Mouse (Mus musculus): Measurements from ENCODE around the gene Lta. TPM values are rescaled to one million over a fixed set of nuclear protein-coding genes. Genes with fewer than 3 reads are reported as not detected.

Gene Lta
- polyA plus RNA-seq, 1 experiment from 2014 or later, result 0.26 TPM

DNA sequence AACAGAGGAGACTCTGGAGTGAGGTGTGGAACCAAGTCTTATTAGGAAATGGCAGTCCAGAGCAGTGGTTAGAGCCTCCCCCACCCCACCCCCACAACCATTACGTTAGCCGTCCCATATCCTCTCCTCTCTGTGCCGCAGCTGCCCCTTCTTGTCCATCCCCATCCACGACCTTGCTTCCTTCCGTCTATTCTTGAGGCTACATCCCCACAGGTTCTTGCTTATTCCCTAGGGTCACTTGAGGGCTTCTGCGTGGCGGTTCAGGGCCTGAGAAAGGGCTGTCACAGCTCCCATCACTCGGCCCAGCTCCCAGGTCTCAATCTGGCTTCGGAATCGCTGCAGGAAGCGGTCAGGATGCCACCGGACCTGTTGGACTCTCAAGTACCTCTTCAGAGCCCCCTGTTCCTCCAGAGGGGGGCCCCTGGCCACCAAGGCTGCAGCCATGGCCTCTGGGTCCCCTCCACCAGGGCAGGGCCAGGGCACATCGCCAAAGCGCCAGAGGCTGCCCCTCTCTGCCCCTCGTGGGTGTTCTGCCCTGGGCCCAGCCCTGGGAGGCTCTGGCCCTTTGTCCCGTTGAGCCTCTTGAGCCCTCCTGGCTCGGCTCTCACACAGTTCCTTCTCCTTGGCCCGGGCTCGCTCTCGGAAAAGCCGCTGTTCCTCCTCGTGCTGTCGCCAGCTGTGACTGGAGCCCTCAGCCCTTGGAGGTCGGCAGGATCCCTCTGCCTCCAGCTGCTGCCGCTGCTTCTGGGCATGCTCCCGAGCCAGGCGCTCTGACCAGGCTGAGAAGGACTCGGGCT, 15.2 kb upstream of the Lta start, which contains the start of gene Gm16181:
Gene Gm16181, plus strand, starts transcription at position 679 of the 797 bp plus-strand sequence.
- H3K27me3 ChIP-seq (ENCODE audit: insufficient read depth, low read length), result no peaks in the 10 kb centered on the region
- TF ChIP-seq CTCF (IDR thresholded peaks at IDR 0.05; ENCODE audit: low read depth), result no peak
- H3K4me2 ChIP-seq, result no peak within 1 kb of the TSS
- H3K9ac ChIP-seq, result peak within 1 kb of the TSS; percentile 20; the same call in 1 of the 2 replicates
- H3K4me3 ChIP-seq (ENCODE audit: low read depth, low read length), result no peak within 1 kb of the TSS
- WGBS, result 54% methylated on average over 28 of the region's 28 CpGs
- peak within 1 kb of the TSS; percentile 78; the same call in 1 of the 2 replicates for H3K27ac ChIP-seq (ENCODE audit: low read depth)
- H3K4me1 ChIP-seq (ENCODE audit: insufficient read depth), result no peaks in the 10 kb centered on the region
- ATAC-seq (ENCODE audit: insufficient read depth) (peak; percentile 50), DNase-seq (peak; percentile 61)
- no peaks in the 10 kb centered on the region for H3K9me3 ChIP-seq (ENCODE audit: low read depth, low read length)
- peaks cover 27% of the 10 kb centered on the region for H3K36me3 ChIP-seq (ENCODE audit: insufficient read depth)

DNA sequence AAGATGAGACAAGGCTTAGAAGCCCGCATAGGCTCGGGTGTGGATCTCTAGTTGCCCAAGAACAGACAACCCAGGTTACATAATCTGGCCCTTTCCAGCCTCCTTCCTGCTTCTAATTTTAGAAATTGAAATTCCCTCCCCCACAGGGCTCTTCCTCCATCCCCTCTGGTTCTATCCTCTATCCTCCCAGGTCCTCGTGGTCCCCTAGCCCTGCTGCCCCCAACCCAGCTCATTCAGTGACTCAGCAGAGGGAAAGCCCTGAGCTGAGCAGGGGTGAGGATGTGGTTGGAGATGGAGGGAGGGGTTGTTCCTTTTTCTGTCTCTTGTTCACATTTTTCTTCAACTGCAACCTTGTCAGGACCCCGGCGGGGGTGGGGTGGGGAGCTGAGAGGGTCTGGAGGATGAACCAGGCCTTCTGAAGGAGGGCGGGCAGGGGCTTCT, 14.5 kb upstream of the Lta start:
- peaks cover 23% of the 10 kb centered on the region for H3K36me3 ChIP-seq (ENCODE audit: insufficient read depth)
- WGBS, result 66% methylated on average over 6 of the region's 6 CpGs
- H3K4me2 ChIP-seq, result no peak overlapping the region
- no peaks in the 10 kb centered on the region for H3K9me3 ChIP-seq (ENCODE audit: low read depth, low read length)
- no peak for ATAC-seq (ENCODE audit: insufficient read depth)
- no peak for DNase-seq
- H3K4me3 ChIP-seq (ENCODE audit: low read depth, low read length), result no peak overlapping the region
- no peaks in the 10 kb centered on the region for H3K4me1 ChIP-seq (ENCODE audit: insufficient read depth)
- no peak overlapping the region for H3K9ac ChIP-seq
- H3K27ac ChIP-seq (ENCODE audit: low read depth), result 0 out of 2 replicates have a peak overlapping the region, but pooled peaks have one; percentile 32
- TF ChIP-seq CTCF (IDR thresholded peaks at IDR 0.05; ENCODE audit: low read depth), result no peak
- no peaks in the 10 kb centered on the region for H3K27me3 ChIP-seq (ENCODE audit: insufficient read depth, low read length)

DNA sequence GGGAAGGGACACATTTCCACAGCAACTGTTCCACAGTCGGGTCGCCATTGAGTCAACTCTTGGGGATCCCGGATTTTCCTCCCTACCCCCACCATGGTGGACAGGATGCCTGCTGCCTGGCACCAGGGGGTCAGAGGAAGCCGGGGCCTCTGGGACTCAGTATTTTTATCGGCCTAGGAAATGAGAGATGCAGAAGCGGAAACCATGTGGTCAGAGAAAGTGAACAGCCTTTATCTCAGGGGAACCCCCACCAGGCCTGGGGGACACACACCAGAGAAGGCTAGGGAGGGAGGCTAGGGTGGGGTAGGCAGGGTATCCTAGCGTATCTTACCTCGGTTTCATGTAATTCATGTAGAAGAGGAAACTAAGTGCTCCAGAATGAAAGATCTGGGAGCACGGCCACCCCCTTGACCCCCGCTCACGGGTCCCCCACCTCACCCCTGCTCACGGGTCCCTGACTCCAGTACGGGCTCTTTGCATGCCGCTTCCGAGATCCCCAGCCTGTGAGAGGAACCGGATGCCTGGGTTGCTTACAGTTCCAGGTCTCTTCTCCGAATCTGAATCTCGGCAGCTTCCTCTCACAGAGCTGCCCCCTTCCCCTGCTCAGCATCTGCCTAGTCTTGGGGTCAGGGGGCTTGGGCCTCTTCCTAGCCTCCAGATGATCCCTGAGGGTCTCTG, 13.5 kb upstream of the Lta start:
- peaks cover 23% of the 10 kb centered on the region for H3K36me3 ChIP-seq (ENCODE audit: insufficient read depth)
- ATAC-seq (ENCODE audit: insufficient read depth), result peak; percentile 58; the same call in 1 of the 2 replicates
- WGBS, result 64% methylated on average over 18 of the region's 18 CpGs
- H3K9me3 ChIP-seq (ENCODE audit: low read depth, low read length), result no peaks in the 10 kb centered on the region
- DNase-seq, result peak; percentile 61
- no peaks in the 10 kb centered on the region for H3K27me3 ChIP-seq (ENCODE audit: insufficient read depth, low read length)
- peak overlapping the region; percentile 46 for H3K27ac ChIP-seq (ENCODE audit: low read depth)
- 0 out of 2 replicates have a peak overlapping the region, but pooled peaks have one; percentile 23 for H3K4me2 ChIP-seq
- no peak for TF ChIP-seq CTCF (IDR thresholded peaks at IDR 0.05; ENCODE audit: low read depth)
- H3K9ac ChIP-seq, result 0 out of 2 replicates have a peak overlapping the region, but pooled peaks have one; percentile 13
- H3K4me3 ChIP-seq (ENCODE audit: low read depth, low read length), result no peak overlapping the region
- H3K4me1 ChIP-seq (ENCODE audit: insufficient read depth), result no peaks in the 10 kb centered on the region

DNA sequence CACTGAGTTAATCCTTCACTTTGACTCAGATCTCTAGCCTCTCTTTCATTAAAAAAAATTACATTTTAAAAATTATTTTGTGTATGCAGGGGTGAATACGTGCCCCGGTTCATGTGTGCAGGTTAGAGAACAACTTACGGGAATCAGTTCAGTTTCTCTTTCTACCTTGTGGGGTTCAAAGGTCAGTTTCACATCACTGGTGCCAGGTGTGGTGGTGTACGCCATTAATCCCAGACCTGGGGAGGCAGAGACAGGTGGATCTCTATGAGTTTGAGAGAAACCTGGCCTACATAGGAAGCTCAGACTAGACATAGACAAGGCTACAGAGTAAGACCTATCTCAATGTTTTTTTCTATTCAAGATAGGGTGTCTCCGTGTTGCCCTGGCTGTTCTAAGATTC, 7.9 kb upstream of the Lta start:
- ATAC-seq (ENCODE audit: insufficient read depth) (no peak), DNase-seq (no peak)
- Histone ChIP-seq H3K27ac (ENCODE audit: low read depth) (no peak overlapping the region), H3K4me2 (no peak overlapping the region), H3K4me1 (ENCODE audit: insufficient read depth) (no peaks in the 10 kb centered on the region), H3K9ac (no peak overlapping the region), H3K4me3 (ENCODE audit: low read depth, low read length) (no peak overlapping the region), H3K9me3 (ENCODE audit: low read depth, low read length) (no peaks in the 10 kb centered on the region), H3K27me3 (ENCODE audit: insufficient read depth, low read length) (no peaks in the 10 kb centered on the region), H3K36me3 (ENCODE audit: insufficient read depth) (no peaks in the 10 kb centered on the region)
- 88% methylated on average over 5 of the region's 5 CpGs for WGBS
- TF ChIP-seq CTCF (IDR thresholded peaks at IDR 0.05; ENCODE audit: low read depth), result no peak

DNA sequence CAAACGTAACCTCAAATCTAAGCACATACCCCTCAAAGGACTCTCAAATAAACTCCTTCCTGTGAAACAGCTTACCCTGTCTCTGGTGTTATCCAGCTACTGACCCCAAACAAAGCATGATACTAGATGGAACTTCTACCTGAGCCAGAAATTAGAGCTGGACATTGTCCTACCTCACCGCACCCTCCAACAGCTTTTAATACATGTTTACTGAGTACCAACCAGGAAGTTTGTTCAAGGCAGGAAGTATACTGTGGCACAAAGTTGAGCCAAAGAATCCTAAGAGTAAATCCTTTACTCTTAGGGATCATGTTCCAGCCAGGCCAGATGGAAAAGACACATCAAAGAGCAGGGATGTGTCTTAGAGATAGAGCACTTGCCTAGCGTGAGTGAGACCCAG, 5.4 kb upstream of the Lta start:
- Histone ChIP-seq H3K4me3 (ENCODE audit: low read depth, low read length) (no peak overlapping the region), H3K27ac (ENCODE audit: low read depth) (no peak overlapping the region), H3K4me1 (ENCODE audit: insufficient read depth) (no peaks in the 10 kb centered on the region), H3K36me3 (ENCODE audit: insufficient read depth) (no peaks in the 10 kb centered on the region), H3K9me3 (ENCODE audit: low read depth, low read length) (no peaks in the 10 kb centered on the region), H3K4me2 (no peak overlapping the region), H3K27me3 (ENCODE audit: insufficient read depth, low read length) (no peaks in the 10 kb centered on the region), H3K9ac (no peak overlapping the region)
- no peak for TF ChIP-seq CTCF (IDR thresholded peaks at IDR 0.05; ENCODE audit: low read depth)
- no peak for ATAC-seq (ENCODE audit: insufficient read depth)
- 48% methylated on average over 3 of the region's 3 CpGs for WGBS
- DNase-seq, result no peak

DNA sequence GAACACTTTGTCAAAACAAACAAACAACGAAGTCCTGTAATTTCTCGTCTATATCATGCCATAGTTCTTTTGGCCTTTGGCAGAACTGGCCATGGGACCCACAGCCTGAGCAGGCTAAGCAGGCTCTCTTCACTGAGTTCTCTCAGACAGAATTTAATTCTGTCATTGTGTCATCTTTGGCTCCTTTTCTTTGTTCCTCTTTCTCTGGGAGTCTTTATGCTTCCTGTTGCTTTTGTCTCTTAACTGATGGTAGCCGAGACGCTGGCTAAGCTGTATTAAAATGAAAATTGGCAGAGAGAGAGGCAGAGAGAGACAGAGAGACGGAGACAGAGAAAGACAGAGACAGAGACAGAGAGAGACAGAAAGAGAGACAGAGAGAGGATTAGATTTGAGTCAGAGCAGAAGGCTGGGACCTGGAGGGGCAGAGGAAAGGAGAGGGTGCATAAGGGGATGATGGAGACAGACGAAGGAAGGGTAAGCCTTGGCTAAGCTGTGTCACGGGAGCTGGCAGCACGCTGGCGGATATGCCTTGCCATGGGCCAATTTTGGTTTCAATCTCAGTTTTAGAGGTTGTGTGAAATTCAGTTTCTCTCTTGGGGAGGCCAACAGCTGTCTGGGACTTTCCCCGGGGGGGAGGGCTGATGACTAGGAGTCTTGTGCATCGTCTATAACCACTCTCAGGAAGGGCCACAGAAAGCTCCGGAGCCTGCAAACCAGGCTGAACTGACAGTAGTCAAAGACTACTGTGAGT, 4.8 kb upstream of the Lta start:
- no peaks in the 10 kb centered on the region for H3K4me1 ChIP-seq (ENCODE audit: insufficient read depth)
- H3K4me3 ChIP-seq (ENCODE audit: low read depth, low read length), result no peak overlapping the region
- ATAC-seq (ENCODE audit: insufficient read depth) (no peak), DNase-seq (no peak)
- no peak overlapping the region for H3K9ac ChIP-seq
- WGBS, result 70% methylated on average over 12 of the region's 12 CpGs
- no peak for TF ChIP-seq CTCF (IDR thresholded peaks at IDR 0.05; ENCODE audit: low read depth)
- H3K27me3 ChIP-seq (ENCODE audit: insufficient read depth, low read length), result no peaks in the 10 kb centered on the region; the same call in 1 of the 2 replicates
- no peak overlapping the region for H3K4me2 ChIP-seq
- no peak overlapping the region for H3K27ac ChIP-seq (ENCODE audit: low read depth)
- H3K36me3 ChIP-seq (ENCODE audit: insufficient read depth), result no peaks in the 10 kb centered on the region
- H3K9me3 ChIP-seq (ENCODE audit: low read depth, low read length), result no peaks in the 10 kb centered on the region
